In the genomic region with DNA sequence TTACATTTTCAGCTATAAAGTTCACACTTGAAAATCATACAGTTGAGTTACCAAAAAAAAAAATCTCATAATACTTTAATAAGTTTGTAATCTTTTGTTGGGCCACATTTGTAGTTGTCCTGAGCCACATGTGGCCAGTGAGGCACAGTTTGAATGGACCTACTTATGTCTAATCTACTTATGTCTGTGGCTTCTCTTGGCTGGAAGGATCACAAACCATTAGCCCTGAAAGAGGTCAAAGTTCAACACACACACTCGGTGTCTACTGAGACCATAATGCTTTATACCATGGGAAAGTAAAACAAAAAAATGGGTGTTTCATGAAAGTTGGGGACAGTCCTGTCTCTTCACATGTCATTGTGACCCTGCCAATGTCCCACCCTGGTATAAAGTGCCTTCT, we compare ENCODE assay signal across 12 mouse cellular contexts.
"Had no signal": no experiment of that assay in that cellular context is flagged by ENCODE, and none has a peak within 500 bp of the region (broad histone marks: within the 10 kb centered on the region; RNA-seq: fewer than 3 reads in every experiment).

No protein-coding gene starts in this region.

- ATAC-seq: liver, embryonic 12.5 days had no signal

- H3K27me3 ChIP-seq: liver, embryonic 12.5 days; neural tube, embryonic 15.5 days had no signal

- H3K36me3 ChIP-seq: limb, embryonic 10.5 days; liver, embryonic 12.5 days; neural tube, embryonic 15.5 days had no signal

- DNase-seq: kidney, adult 8-10 months; kidney, postnatal 25 days; midbrain, embryonic 14.5 days; right cerebral cortex, postnatal 4 days; spleen, adult 18-20 months; thymus, adult 18-20 months; thymus, postnatal 14 days had no signal

- H3K4me3 ChIP-seq: left cerebral cortex, adult 2 months; limb, embryonic 10.5 days; liver, embryonic 12.5 days; myocyte; neural tube, embryonic 15.5 days had no signal

- H3K9me3 ChIP-seq: limb, embryonic 10.5 days; liver, embryonic 12.5 days; neural tube, embryonic 15.5 days had no signal

- H3K9ac ChIP-seq: liver, embryonic 12.5 days; neural tube, embryonic 15.5 days had no signal

- H3K27ac ChIP-seq: left cerebral cortex, adult 2 months; limb, embryonic 10.5 days; liver, embryonic 12.5 days; neural tube, embryonic 15.5 days had no signal

- H3K4me2 ChIP-seq: liver, embryonic 12.5 days; neural tube, embryonic 15.5 days had no signal
